Mouse (Mus musculus) intestine, embryonic 14.5 days (tissue): ENCODE results near the gene Vash2. TPM values are rescaled to one million over a fixed set of nuclear protein-coding genes. Genes with fewer than 3 reads are reported as not detected.

Source experiments
- ATAC-seq: fragments of 200-750 bp; cut with Nextera tagmentation; replicated peaks from 2 replicates; pipeline ENCODE4 v1.8.0; 2017; ENCODE audit warnings: low read depth, moderate number of reproducible peaks, moderate TSS enrichment, moderate library complexity; ENCODE audit not compliant: low FRiP score, low TSS enrichment
- DNase-seq: peaks from one replicate; pipeline ENCODE4 v3.0.0-alpha.2; 2018; ENCODE audit warnings: low spot score
- H3K27ac ChIP-seq: fragments of 300-500 bp; sonication (generic); 2 replicates; pipeline ENCODE4 v1.5.1; 2014; ENCODE audit warnings: low read depth, mild to moderate bottlenecking, control low read depth
- H3K27me3 ChIP-seq: fragments of 300-500 bp; sonication (generic); replicated peaks from 2 replicates; pipeline ENCODE4 v1.6.1; 2014; ENCODE audit warnings: low read length, control low read depth; ENCODE audit not compliant: control insufficient read depth, insufficient read depth
- H3K36me3 ChIP-seq: fragments of 300-500 bp; sonication (generic); 2 replicates; pipeline ENCODE4 v1.6.1; 2014; ENCODE audit warnings: low read length, control low read depth; ENCODE audit not compliant: control insufficient read depth, insufficient read depth
- H3K4me1 ChIP-seq: fragments of 300-500 bp; sonication (generic); replicated peaks from 2 replicates; pipeline ENCODE4 v1.6.1; 2014; ENCODE audit warnings: low read length, control low read depth, mixed read lengths; ENCODE audit not compliant: control insufficient read depth, insufficient read depth
- H3K4me2 ChIP-seq: fragments of 300-500 bp; sonication (generic); 2 replicates; pipeline ENCODE4 v1.6.1; 2014; ENCODE audit warnings: low read length
- H3K4me3 ChIP-seq: fragments of 300-500 bp; sonication (generic); 2 replicates; pipeline ENCODE4 v1.5.1; 2014; ENCODE audit warnings: low read depth, low read length, control low read depth, mixed read lengths
- H3K9ac ChIP-seq: fragments of 300-500 bp; sonication (generic); 2 replicates; pipeline ENCODE4 v1.6.1; 2014; ENCODE audit warnings: mild to moderate bottlenecking, low read length
- H3K9me3 ChIP-seq: fragments of 300-500 bp; sonication (generic); 2 replicates; pipeline ENCODE4 v1.6.1; 2016; ENCODE audit warnings: low read length, control low read depth; ENCODE audit not compliant: control insufficient read depth
- WGBS: fragments of 180-500 bp; shearing (Covaris S2); extraction: QIAGEN DNeasy Blood & Tissue Kit; methylation state at CpG from one replicate; pipeline ENCODE4 v1.1.7; 2014; 5-methylcytosine and 5-hydroxymethylcytosine counted together
- polyA plus RNA-seq: library from polyadenylated mRNA; unstranded; fragments of >200 nt; fragmentation: Nextera tagmentation; extraction: Ambion mirVana; gene quantifications from 2 replicates; pipeline ENCODE4 v1.2.1, GENCODE M21; 2014

Vash2 gene
- polyA plus RNA-seq, 1 experiment from 2014 or later = 32.7 TPM

DNA sequence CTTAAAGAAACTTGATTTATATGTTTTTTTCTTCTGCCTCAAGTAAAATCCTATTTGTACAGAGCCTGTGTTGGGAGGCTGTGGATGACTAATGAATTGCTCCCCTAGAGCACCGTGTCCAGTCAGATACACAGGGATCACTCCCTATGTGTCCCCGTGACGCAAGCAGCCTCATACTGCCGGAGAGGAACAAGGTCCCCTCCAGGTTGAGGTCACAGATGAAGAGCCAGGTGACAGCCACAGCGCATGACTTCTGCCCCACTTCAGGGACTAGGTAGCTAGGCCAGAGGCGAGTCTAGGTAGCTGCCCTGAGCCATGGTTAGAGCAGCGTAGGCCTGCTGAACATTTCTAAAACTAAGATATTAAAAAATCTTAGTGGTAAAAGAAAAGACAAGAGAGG lies 11.1 kb downstream of the Vash2 start:
- no peak overlapping the region for H3K4me2 ChIP-seq
- no peaks in the 10 kb centered on the region for H3K9me3 ChIP-seq
- H3K27me3 ChIP-seq = no peaks in the 10 kb centered on the region
- H3K4me3 ChIP-seq = no peak overlapping the region
- WGBS = 91% methylated on average over 7 of the region's 7 CpGs
- ATAC-seq (no peak), DNase-seq (no peak)
- H3K4me1 ChIP-seq = no peaks in the 10 kb centered on the region
- H3K9ac ChIP-seq = no peak overlapping the region
- H3K27ac ChIP-seq = no peak overlapping the region
- H3K36me3 ChIP-seq = peaks cover 90% of the 10 kb centered on the region

DNA sequence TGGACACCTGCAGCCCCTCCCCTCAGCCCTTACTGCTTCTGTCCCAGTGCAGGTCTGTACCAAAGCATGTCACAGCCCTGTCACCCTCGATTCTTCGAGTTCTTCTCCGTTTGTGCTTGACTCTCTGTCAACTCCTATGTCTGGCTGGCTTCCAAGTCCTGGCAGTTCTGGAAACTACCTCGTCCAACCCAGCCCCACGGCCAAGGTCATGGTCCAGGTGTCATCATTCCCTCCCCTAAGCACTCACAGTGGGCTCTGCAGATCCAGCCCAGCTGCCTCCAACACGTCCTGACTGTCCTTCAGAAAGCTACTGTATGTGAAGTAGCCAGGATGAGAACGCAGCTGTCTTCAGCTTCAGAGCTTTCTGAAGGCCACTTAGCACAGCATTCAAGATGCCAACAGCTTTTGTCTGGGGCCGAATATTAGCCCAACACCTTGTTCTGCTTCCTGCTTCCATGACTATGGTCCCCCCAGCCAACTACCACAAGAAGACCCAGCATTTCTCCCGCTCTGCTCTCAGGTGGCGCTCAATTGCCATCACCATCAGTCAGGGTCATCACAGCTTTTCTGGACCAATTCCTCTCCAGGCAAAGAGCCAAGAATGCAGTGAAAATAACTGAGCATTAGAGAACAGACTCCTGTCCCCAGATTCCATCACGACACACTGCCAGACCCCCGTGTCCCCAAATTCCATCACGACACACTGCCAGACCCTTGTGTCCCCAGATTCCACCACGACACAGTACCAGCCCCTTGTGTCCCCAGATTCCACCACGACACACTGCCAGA lies 13.9 kb downstream of the Vash2 start:
- H3K4me2 ChIP-seq = no peak overlapping the region
- no peak for ATAC-seq
- no peak for DNase-seq
- H3K4me1 ChIP-seq = no peaks in the 10 kb centered on the region
- no peak overlapping the region for H3K4me3 ChIP-seq
- H3K9me3 ChIP-seq = no peaks in the 10 kb centered on the region
- no peak overlapping the region for H3K9ac ChIP-seq
- H3K27ac ChIP-seq = no peak overlapping the region
- H3K27me3 ChIP-seq = no peaks in the 10 kb centered on the region
- H3K36me3 ChIP-seq = peaks cover 89% of the 10 kb centered on the region
- 81% methylated on average over 15 of the region's 15 CpGs for WGBS

- DNase-seq (no peak), ATAC-seq (no peak)
- H3K4me1 ChIP-seq = no peaks in the 10 kb centered on the region
- H3K4me2 ChIP-seq = no peak overlapping the region
- H3K9ac ChIP-seq = no peak overlapping the region
- no peaks in the 10 kb centered on the region for H3K9me3 ChIP-seq
- H3K27ac ChIP-seq = no peak overlapping the region
- H3K27me3 ChIP-seq = no peaks in the 10 kb centered on the region
- peaks cover 89% of the 10 kb centered on the region for H3K36me3 ChIP-seq
- WGBS = 92% methylated on average over 3 of the region's 3 CpGs
- no peak overlapping the region for H3K4me3 ChIP-seq
Observed at GRCm38 (mm10) chr1:190962760-190963159, 16.3 kb downstream of the Vash2 start.

DNA sequence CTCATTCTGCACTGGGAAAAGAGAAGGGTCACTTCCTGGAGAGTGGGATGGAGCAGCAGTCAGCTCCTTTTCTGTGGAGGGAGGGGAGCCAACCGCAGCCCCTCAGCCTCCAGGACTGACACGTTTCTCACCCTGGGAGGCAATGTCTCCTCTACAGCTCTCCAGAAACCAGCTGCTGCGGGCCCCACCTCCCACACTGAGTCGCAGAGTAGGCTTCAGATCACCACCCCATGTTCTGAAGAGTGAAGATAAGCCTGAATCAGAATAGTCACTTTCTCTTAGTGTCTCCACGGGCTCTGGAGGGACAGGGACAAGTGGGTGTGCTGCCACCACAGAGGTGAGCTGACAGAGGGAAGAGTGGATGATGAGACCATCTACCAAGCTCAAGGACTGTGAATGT lies 20.3 kb downstream of the Vash2 start:
- Histone ChIP-seq H3K36me3 (peaks cover 86% of the 10 kb centered on the region), H3K27ac (no peak overlapping the region), H3K4me2 (no peak overlapping the region), H3K4me3 (no peak overlapping the region), H3K27me3 (no peaks in the 10 kb centered on the region), H3K9ac (no peak overlapping the region), H3K9me3 (no peaks in the 10 kb centered on the region), H3K4me1 (no peaks in the 10 kb centered on the region)
- ATAC-seq (no peak), DNase-seq (no peak)
- WGBS = 75% methylated on average over 5 of the region's 5 CpGs

- ATAC-seq (no peak), DNase-seq (no peak)
- H3K4me2 ChIP-seq = no peak overlapping the region
- no peak overlapping the region for H3K9ac ChIP-seq
- no peak overlapping the region for H3K4me3 ChIP-seq
- H3K27me3 ChIP-seq = no peaks in the 10 kb centered on the region
- H3K4me1 ChIP-seq = no peaks in the 10 kb centered on the region
- peaks cover 88% of the 10 kb centered on the region for H3K36me3 ChIP-seq
- 69% methylated on average over 3 of the region's 3 CpGs for WGBS
- H3K9me3 ChIP-seq = no peaks in the 10 kb centered on the region
- peak overlapping the region; percentile 16; the same call in 1 of the 2 replicates for H3K27ac ChIP-seq
Observed at GRCm38 (mm10) chr1:190953009-190953408, 26.1 kb downstream of the Vash2 start.

DNA sequence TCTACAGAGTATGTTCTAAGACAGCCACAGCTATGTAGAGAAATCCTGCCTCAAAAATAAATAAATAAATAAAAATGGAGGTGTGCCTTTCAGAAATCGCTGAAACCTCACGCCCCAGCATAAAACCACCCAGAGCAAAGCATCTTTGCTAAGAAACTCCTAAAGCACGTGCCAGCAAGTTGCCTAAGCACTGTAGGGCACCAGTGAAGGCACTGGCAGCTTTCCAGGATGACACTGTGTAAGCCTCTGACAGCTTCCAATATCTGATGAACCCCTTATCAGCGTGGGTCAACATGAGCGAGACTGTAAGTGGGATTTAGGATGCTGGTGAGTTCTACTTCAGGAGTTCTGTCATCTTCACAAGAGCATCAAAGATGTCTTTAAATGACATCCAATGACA lies 28.1 kb downstream of the Vash2 start:
- no peak overlapping the region for H3K27ac ChIP-seq
- no peak overlapping the region for H3K9ac ChIP-seq
- no peak overlapping the region for H3K4me3 ChIP-seq
- no peak for ATAC-seq
- H3K9me3 ChIP-seq = no peaks in the 10 kb centered on the region
- WGBS = 78% methylated on average over 5 of the region's 5 CpGs
- no peak overlapping the region for H3K4me2 ChIP-seq
- H3K36me3 ChIP-seq = peaks cover 87% of the 10 kb centered on the region
- H3K27me3 ChIP-seq = no peaks in the 10 kb centered on the region
- H3K4me1 ChIP-seq = no peaks in the 10 kb centered on the region
- DNase-seq = no peak

DNA sequence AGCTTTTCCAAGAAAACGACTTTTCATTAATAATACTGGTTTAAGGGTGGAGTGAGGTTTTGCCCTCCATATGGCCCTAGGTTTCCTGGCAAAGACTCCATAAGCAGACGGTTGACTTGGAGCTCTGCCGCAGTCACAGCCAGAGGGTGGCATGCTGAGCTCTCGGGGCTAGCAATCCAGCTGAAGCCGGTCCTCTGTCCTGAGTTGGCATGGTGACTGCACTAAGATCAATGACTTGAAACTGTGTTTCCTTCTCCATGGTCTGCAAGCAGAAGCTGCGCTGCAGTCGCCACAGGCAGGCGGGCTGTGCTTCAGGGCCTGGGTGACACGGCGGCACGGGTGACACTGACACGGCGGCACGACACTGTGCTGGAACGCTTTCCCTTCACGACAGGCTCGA lies 30.2 kb downstream of the Vash2 start:
- Histone ChIP-seq H3K27me3 (no peaks in the 10 kb centered on the region), H3K27ac (no peak overlapping the region), H3K4me2 (no peak overlapping the region), H3K36me3 (peaks cover 92% of the 10 kb centered on the region), H3K4me1 (no peaks in the 10 kb centered on the region), H3K9me3 (no peaks in the 10 kb centered on the region), H3K9ac (no peak overlapping the region), H3K4me3 (no peak overlapping the region)
- no peak for DNase-seq
- 92% methylated on average over 17 of the region's 17 CpGs for WGBS
- no peak for ATAC-seq

- DNase-seq (no peak), ATAC-seq (no peak)
- Histone ChIP-seq H3K4me1 (no peaks in the 10 kb centered on the region), H3K9ac (no peak overlapping the region), H3K27me3 (no peaks in the 10 kb centered on the region), H3K9me3 (no peaks in the 10 kb centered on the region), H3K4me3 (no peak overlapping the region), H3K4me2 (no peak overlapping the region), H3K27ac (no peak overlapping the region), H3K36me3 (peaks cover 92% of the 10 kb centered on the region)
- WGBS = 89% methylated on average over 7 of the region's 7 CpGs
Observed at GRCm38 (mm10) chr1:190948439-190948838, 30.7 kb downstream of the Vash2 start.

GRCm38 (mm10) chr1:190947986-190948385 lies 31.1 kb downstream of the Vash2 start:
- no peak overlapping the region for H3K4me2 ChIP-seq
- no peaks in the 10 kb centered on the region for H3K27me3 ChIP-seq
- H3K36me3 ChIP-seq = peaks cover 92% of the 10 kb centered on the region
- DNase-seq = no peak
- no peak overlapping the region for H3K4me3 ChIP-seq
- no peaks in the 10 kb centered on the region for H3K9me3 ChIP-seq
- no peak overlapping the region for H3K27ac ChIP-seq
- no peaks in the 10 kb centered on the region for H3K4me1 ChIP-seq
- no peak for ATAC-seq
- WGBS = 89% methylated on average over 5 of the region's 5 CpGs
- no peak overlapping the region for H3K9ac ChIP-seq
